Mouse (Mus musculus) bone marrow macrophage, adult 2 months (primary cell): Measurements from ENCODE around the gene Elmo1.

Source experiments
- CTCF ChIP-seq: IDR thresholded peaks from 2 replicates; pipeline ENCODE4 v1.5.1; 2012; ENCODE audit warnings: low read depth, mild to moderate bottlenecking, low read length, moderate library complexity
- POLR2A ChIP-seq: IDR thresholded peaks from 2 replicates; pipeline ENCODE4 v1.6.1; 2012; ENCODE audit warnings: mild to moderate bottlenecking, low read depth, low read length, borderline replicate concordance

GRCm38 (mm10) chr13:20237615-20238014, 147.2 kb downstream of the Elmo1 start:
- TF ChIP-seq CTCF (no peak), POLR2A (no peak)
